Mouse (Mus musculus) lung, adult 2 months (tissue): Measurements from ENCODE around the gene Polr2a. TPM values are rescaled to one million over a fixed set of nuclear protein-coding genes. Genes with fewer than 3 reads are reported as not detected.
"Not testable (repeated sequence)": the region's sequence is repeated elsewhere in the genome, so short reads cannot be mapped to it uniquely, and the experiment has no call there.

Source experiments
- DNase-seq: peaks from one replicate; pipeline ENCODE4 v3.0.0; 2022
- H3K4me1 ChIP-seq: fragments of 200-500 bp; 2 replicates; pipeline ENCODE4 v1.6.1; 2011; ENCODE audit warnings: low read length; ENCODE audit not compliant: control insufficient read depth, insufficient read depth
- H3K4me3 ChIP-seq: fragments of 200-500 bp; replicated peaks from 2 replicates; pipeline ENCODE3; 2011; ENCODE audit warnings: low read depth, mild to moderate bottlenecking, control low read depth, low read length; ENCODE audit errors: extremely low read depth
- CTCF ChIP-seq: fragments of 200-500 bp; IDR thresholded peaks from 2 replicates; pipeline ENCODE4 v1.5.1; 2011; ENCODE audit warnings: mild to moderate bottlenecking, low read length, control low read depth; ENCODE audit not compliant: insufficient read depth
- POLR2A ChIP-seq: fragments of 200-500 bp; IDR thresholded peaks from 2 replicates; pipeline ENCODE4 v1.6.1; 2011; ENCODE audit warnings: low read depth, mild to moderate bottlenecking, control low read depth, low read length, borderline replicate concordance; ENCODE audit errors: extremely low read depth
- WGBS: fragments of 180-500 bp; shearing (Covaris S2); methylation state at CpG from one replicate; pipeline ENCODE4 v1.1.7; 2018; 5-methylcytosine and 5-hydroxymethylcytosine counted together
- polyA plus RNA-seq: library from polyadenylated mRNA; depleted of rRNA; stranded (reverse); fragments of >200 nt; gene quantifications from 2 replicates; pipeline ENCODE4 v1.2.3, GENCODE M21; 2012

Polr2a gene
- polyA plus RNA-seq, 1 experiment: 51.1 TPM

- no peaks in the 10 kb centered on the region for H3K4me1 ChIP-seq
- no peak overlapping the region for H3K4me3 ChIP-seq
- no peak for TF ChIP-seq CTCF
- TF ChIP-seq POLR2A: no peak
- DNase-seq: no peak
- WGBS: 59% methylated on average over 11 of the region's 11 CpGs
Measured at GRCm38 (mm10) chr11:69709554-69710446, 48.6 kb downstream of the Polr2a start.

GRCm38 (mm10) chr11:69708614-69709265 is 49.7 kb downstream of the Polr2a start:
- WGBS: 71% methylated on average over 3 of the region's 3 CpGs
- no peaks in the 10 kb centered on the region for H3K4me1 ChIP-seq
- H3K4me3 ChIP-seq: no peak overlapping the region
- no peak for TF ChIP-seq POLR2A
- no peak for TF ChIP-seq CTCF
- DNase-seq: no peak

GRCm38 (mm10) chr11:69707873-69708381 is 50.5 kb downstream of the Polr2a start:
- Histone ChIP-seq H3K4me1 (no peaks in the 10 kb centered on the region), H3K4me3 (no peak overlapping the region)
- no peak for TF ChIP-seq CTCF
- WGBS: 90% methylated on average over 4 of the region's 4 CpGs
- no peak for DNase-seq

- TF ChIP-seq CTCF (no peak), POLR2A (no peak)
- H3K4me1 ChIP-seq: no peaks in the 10 kb centered on the region
- WGBS: 92% methylated on average over 4 of the region's 4 CpGs
Measured at GRCm38 (mm10) chr11:69707480-69707847, 51.0 kb downstream of the Polr2a start.

GRCm38 (mm10) chr11:69706775-69707479 is 51.5 kb downstream of the Polr2a start:
- H3K4me3 ChIP-seq: no peak overlapping the region
- DNase-seq: peak; percentile 55
- WGBS: 43% methylated on average over 6 of the region's 6 CpGs

More at GRCm38 (mm10) chr11:69707480-69707847, 51.0 kb downstream of the Polr2a start:
- H3K4me3 ChIP-seq: no peak overlapping the region
- DNase-seq: no peak

GRCm38 (mm10) chr11:69704613-69705010 is 53.8 kb downstream of the Polr2a start:
- no peaks in the 10 kb centered on the region for H3K4me1 ChIP-seq
- H3K4me3 ChIP-seq: no peak overlapping the region
- WGBS: 13% methylated on average over 2 of the region's 2 CpGs
- DNase-seq: no peak
- TF ChIP-seq CTCF: no peak
- TF ChIP-seq POLR2A: no peak

More at GRCm38 (mm10) chr11:69706775-69707479, 51.5 kb downstream of the Polr2a start:
- no peaks in the 10 kb centered on the region for H3K4me1 ChIP-seq
- TF ChIP-seq CTCF (no peak), POLR2A (peak; percentile 26; the same call in 1 of the 2 replicates)

- DNase-seq: no peak
- WGBS: 41% methylated on average over 8 of the region's 8 CpGs
- TF ChIP-seq CTCF (no peak), POLR2A (no peak)
- Histone ChIP-seq H3K4me3 (no peak overlapping the region), H3K4me1 (no peaks in the 10 kb centered on the region)
Measured at GRCm38 (mm10) chr11:69703814-69704612, 54.4 kb downstream of the Polr2a start.

GRCm38 (mm10) chr11:69703381-69703780 is 55.1 kb downstream of the Polr2a start:
- 79% methylated on average over 3 of the region's 3 CpGs for WGBS
- H3K4me1 ChIP-seq, H3K4me3 ChIP-seq, DNase-seq: not testable (repeated sequence)

- WGBS: 96% methylated on average over 10 of the region's 10 CpGs
- H3K4me1 ChIP-seq, DNase-seq, H3K4me3 ChIP-seq: not testable (repeated sequence)
Measured at GRCm38 (mm10) chr11:69702886-69703285, 55.6 kb downstream of the Polr2a start.
